Mouse (Mus musculus): ENCODE measurements around the gene Alkbh6. TPM values are rescaled to one million over a fixed set of nuclear protein-coding genes. Genes with fewer than 3 reads are reported as not detected.

Alkbh6 gene
- total and polyA plus RNA-seq, 2 experiments, result 15.0 to 51.4 TPM

- Histone ChIP-seq H3K36me3 (ENCODE audit: control insufficient read depth, insufficient read depth, low read length) (no peaks in the 10 kb centered on the region), H3K27me3 (ENCODE audit: control insufficient read depth, insufficient read depth, low read length) (no peaks in the 10 kb centered on the region), H3K9ac (ENCODE audit: low read depth, low read length) (no peak overlapping the region; the same call in 1 of the 2 replicates), H3K4me1 (ENCODE audit: control insufficient read depth, insufficient read depth, low read length) (peaks cover 14% of the 10 kb centered on the region), H3K79me2 (ENCODE audit: control insufficient read depth, insufficient read depth, low read length) (no peaks in the 10 kb centered on the region), H3K27ac (replicated peaks; ENCODE audit: insufficient read depth, low read depth, low read length) (peak overlapping the region; percentile 75), H3K4me3 (ENCODE audit: insufficient read depth, low read depth, low read length) (no peak overlapping the region)
- WGBS, result 23% methylated on average over 2 of the region's 2 CpGs
- TF ChIP-seq POLR2A (IDR thresholded peaks at IDR 0.05; ENCODE audit: extremely low read depth, insufficient read depth, low read length), result no peak
- TF ChIP-seq CTCF (IDR thresholded peaks at IDR 0.05; ENCODE audit: low read depth, low read length), result no peak
- peak; percentile 87 for DNase-seq (ENCODE audit: extremely low read depth, low read depth, low spot score)
Measured at GRCm38 (mm10) chr7:30320946-30321345, 12.4 kb downstream of the Alkbh6 start.

GRCm38 (mm10) chr7:30321539-30322284 is 13.2 kb downstream of the Alkbh6 start, which contains the start of gene E130208F15Rik:
TSS of gene E130208F15Rik (plus strand) at chr7:30321740.
- H3K9ac ChIP-seq (ENCODE audit: low read depth, low read length), result peak within 1 kb of the TSS; percentile 92
- under 1% methylated on average over 63 of the region's 63 CpGs for WGBS
- peak within 1 kb of the TSS; percentile 74 for H3K4me3 ChIP-seq (ENCODE audit: insufficient read depth, low read depth, low read length)
- H3K27me3 ChIP-seq (ENCODE audit: control insufficient read depth, insufficient read depth, low read length), result no peaks in the 10 kb centered on the region
- H3K27ac ChIP-seq (replicated peaks; ENCODE audit: insufficient read depth, low read depth, low read length), result peak within 1 kb of the TSS; percentile 75
- TF ChIP-seq POLR2A (IDR thresholded peaks at IDR 0.05; ENCODE audit: extremely low read depth, insufficient read depth, low read length) (0 out of 2 replicates have a peak, but pooled peaks have one; percentile 19), CTCF (IDR thresholded peaks at IDR 0.05; ENCODE audit: low read depth, low read length) (no peak)
- no peaks in the 10 kb centered on the region for H3K79me2 ChIP-seq (ENCODE audit: control insufficient read depth, insufficient read depth, low read length)
- peaks cover 14% of the 10 kb centered on the region for H3K4me1 ChIP-seq (ENCODE audit: control insufficient read depth, insufficient read depth, low read length)
- peak; percentile 83 for DNase-seq (ENCODE audit: extremely low read depth, low read depth, low spot score)
- no peaks in the 10 kb centered on the region for H3K36me3 ChIP-seq (ENCODE audit: control insufficient read depth, insufficient read depth, low read length)

GRCm38 (mm10) chr7:30322285-30322667 is 13.8 kb downstream of the Alkbh6 start:
- 1% methylated on average over 20 of the region's 20 CpGs for WGBS

GRCm38 (mm10) chr7:30322865-30323264 is 14.3 kb downstream of the Alkbh6 start:
- Histone ChIP-seq H3K27me3 (ENCODE audit: control insufficient read depth, insufficient read depth, low read length) (no peaks in the 10 kb centered on the region), H3K4me1 (ENCODE audit: control insufficient read depth, insufficient read depth, low read length) (peaks cover 14% of the 10 kb centered on the region), H3K4me3 (ENCODE audit: insufficient read depth, low read depth, low read length) (no peak overlapping the region; the same call in 1 of the 2 replicates), H3K36me3 (ENCODE audit: control insufficient read depth, insufficient read depth, low read length) (no peaks in the 10 kb centered on the region), H3K27ac (replicated peaks; ENCODE audit: insufficient read depth, low read depth, low read length) (peak overlapping the region; percentile 72), H3K9ac (ENCODE audit: low read depth, low read length) (peak overlapping the region; percentile 54; the same call in 1 of the 2 replicates), H3K79me2 (ENCODE audit: control insufficient read depth, insufficient read depth, low read length) (no peaks in the 10 kb centered on the region)
- 5% methylated on average over 6 of the region's 6 CpGs for WGBS
- DNase-seq (ENCODE audit: extremely low read depth, low read depth, low spot score), result no peak
- no peak for TF ChIP-seq CTCF (IDR thresholded peaks at IDR 0.05; ENCODE audit: low read depth, low read length)
- no peak for TF ChIP-seq POLR2A (IDR thresholded peaks at IDR 0.05; ENCODE audit: extremely low read depth, insufficient read depth, low read length)

More at GRCm38 (mm10) chr7:30322285-30322667, 13.8 kb downstream of the Alkbh6 start:
- H3K79me2 ChIP-seq (ENCODE audit: control insufficient read depth, insufficient read depth, low read length), result no peaks in the 10 kb centered on the region
- no peaks in the 10 kb centered on the region for H3K27me3 ChIP-seq (ENCODE audit: control insufficient read depth, insufficient read depth, low read length)
- peak overlapping the region; percentile 75 for H3K27ac ChIP-seq (replicated peaks; ENCODE audit: insufficient read depth, low read depth, low read length)
- TF ChIP-seq CTCF (IDR thresholded peaks at IDR 0.05; ENCODE audit: low read depth, low read length) (no peak), POLR2A (IDR thresholded peaks at IDR 0.05; ENCODE audit: extremely low read depth, insufficient read depth, low read length) (peak; percentile 92)
- peak; percentile 94 for DNase-seq (ENCODE audit: extremely low read depth, low read depth, low spot score)
- peak overlapping the region; percentile 74 for H3K4me3 ChIP-seq (ENCODE audit: insufficient read depth, low read depth, low read length)
- peak overlapping the region; percentile 92 for H3K9ac ChIP-seq (ENCODE audit: low read depth, low read length)
- H3K4me1 ChIP-seq (ENCODE audit: control insufficient read depth, insufficient read depth, low read length), result peaks cover 14% of the 10 kb centered on the region
- no peaks in the 10 kb centered on the region for H3K36me3 ChIP-seq (ENCODE audit: control insufficient read depth, insufficient read depth, low read length)

- H3K9ac ChIP-seq (ENCODE audit: low read depth, low read length), result peak within 1 kb of the TSS; percentile 54; the same call in 1 of the 2 replicates
- TF ChIP-seq CTCF (IDR thresholded peaks at IDR 0.05; ENCODE audit: low read depth, low read length), result no peak
- TF ChIP-seq POLR2A (IDR thresholded peaks at IDR 0.05; ENCODE audit: extremely low read depth, insufficient read depth, low read length), result no peak
- H3K4me3 ChIP-seq (ENCODE audit: insufficient read depth, low read depth, low read length), result no peak within 1 kb of the TSS
- H3K27ac ChIP-seq (replicated peaks; ENCODE audit: insufficient read depth, low read depth, low read length), result peak within 1 kb of the TSS; percentile 72
- no peaks in the 10 kb centered on the region for H3K79me2 ChIP-seq (ENCODE audit: control insufficient read depth, insufficient read depth, low read length)
- no peak for DNase-seq (ENCODE audit: extremely low read depth, low read depth, low spot score)
- H3K27me3 ChIP-seq (ENCODE audit: control insufficient read depth, insufficient read depth, low read length), result no peaks in the 10 kb centered on the region
- peaks cover 14% of the 10 kb centered on the region for H3K4me1 ChIP-seq (ENCODE audit: control insufficient read depth, insufficient read depth, low read length)
- H3K36me3 ChIP-seq (ENCODE audit: control insufficient read depth, insufficient read depth, low read length), result no peaks in the 10 kb centered on the region
- 83% methylated on average over 3 of the region's 3 CpGs for WGBS
Measured at GRCm38 (mm10) chr7:30323795-30324194, 15.3 kb downstream of the Alkbh6 start, which contains the start of gene Sdhaf1. TSS of gene Sdhaf1 (minus strand) at chr7:30323895.
